Mouse (Mus musculus): Measurements from ENCODE around the gene Tm9sf4. TPM values are rescaled to one million over a fixed set of nuclear protein-coding genes. Genes with fewer than 3 reads are reported as not detected.

The Tm9sf4 gene
- total RNA-seq, 2 experiments from 2014 or later = 96.8 to 101 TPM

DNA sequence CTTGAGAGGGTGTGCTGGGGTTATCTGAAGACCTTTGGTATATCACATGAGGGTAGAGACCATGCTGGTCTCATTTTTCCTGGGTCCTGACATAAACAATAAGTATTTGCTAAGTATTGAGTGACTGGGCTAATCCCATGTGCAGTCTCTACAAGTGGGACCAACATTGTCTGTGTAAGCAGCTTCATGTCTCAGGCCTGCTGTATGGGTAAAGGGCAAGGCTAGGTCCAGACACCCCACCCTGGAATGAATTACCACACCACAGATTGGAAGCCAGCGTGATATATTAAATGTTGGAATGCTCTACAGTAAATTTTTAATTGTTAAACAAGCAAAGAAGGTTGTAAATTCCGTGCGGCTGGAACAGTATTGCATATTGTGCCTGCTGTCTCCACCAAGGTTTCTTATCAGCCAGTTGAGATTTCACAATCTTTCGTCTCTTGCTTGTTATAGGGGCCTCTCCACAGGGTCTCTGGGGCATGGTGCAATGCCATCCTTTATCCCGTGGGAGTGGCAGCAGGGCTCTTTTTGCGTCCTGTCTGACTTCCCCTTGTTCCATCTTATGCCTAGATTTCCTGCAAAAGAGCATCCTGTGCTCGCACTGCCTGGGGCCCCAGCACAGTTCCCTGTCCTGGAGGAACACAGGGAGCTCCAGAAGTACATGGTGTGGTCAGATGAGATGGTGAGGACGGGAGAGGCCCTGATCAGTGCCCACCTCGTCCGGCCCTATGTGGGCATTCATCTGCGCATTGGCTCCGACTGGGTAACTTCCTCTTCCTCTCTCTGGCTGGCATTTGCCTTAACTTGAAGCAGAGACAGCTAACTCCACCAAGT, 98.1 kb downstream of the Tm9sf4 start:
- Histone ChIP-seq H3K4me3 (no peak overlapping the region), H3K27ac (no peak overlapping the region)
- no peak for TF ChIP-seq CTCF (conservative IDR thresholded peaks at IDR 0.05)
- no peak for DNase-seq (ENCODE audit: low spot score in 2 of 2)

Other genes with a start within 250 kb of the Tm9sf4 start
- not detected for gene Mylk2, start 250.0 kb upstream of the Tm9sf4 start, total RNA-seq (2021)
- under 1 TPM; 0.37 to 0.84 TPM for gene Foxs1, start 228.1 kb upstream of the Tm9sf4 start, total RNA-seq (2021)
- gene Dusp15, start 209.6 kb upstream of the Tm9sf4 start, total RNA-seq (2021) = 10 to 100 TPM in 1 of 2 experiments, 1 to 10 TPM in 1; 9.3 to 11.9 TPM
- gene Ttll9, start 198.8 kb upstream of the Tm9sf4 start, total RNA-seq (2021) = 1 to 10 TPM in 1 of 2 experiments, under 1 TPM in 1; 0.79 to 1.5 TPM
- gene Pdrg1, start 145.9 kb upstream of the Tm9sf4 start, total RNA-seq (2021) = 10 to 100 TPM; 37.0 to 41.7 TPM
- 1 to 10 TPM; 2.0 TPM for gene Xkr7, start 129.5 kb upstream of the Tm9sf4 start, total RNA-seq (2021)
- 1 to 10 TPM; 4.9 to 6.6 TPM for gene Ccm2l, start 95.3 kb upstream of the Tm9sf4 start, total RNA-seq (2021)
- 1 to 10 TPM; 1.9 to 2.2 TPM for gene Hck, start 52.8 kb upstream of the Tm9sf4 start, total RNA-seq (2021)
- gene Tspyl3, start 64.1 kb downstream of the Tm9sf4 start, total RNA-seq (2021) = 10 to 100 TPM; 20.6 to 22.5 TPM
- 1 to 10 TPM; 5.5 to 5.8 TPM for gene Plagl2, start 80.1 kb downstream of the Tm9sf4 start, total RNA-seq (2021)
- 10 to 100 TPM; 16.6 to 19.4 TPM for gene Pofut1, start 80.2 kb downstream of the Tm9sf4 start, total RNA-seq (2021)
- 10 to 100 TPM; 50.6 to 55.7 TPM for gene Kif3b, start 130.1 kb downstream of the Tm9sf4 start, total RNA-seq (2021)
- gene Asxl1, start 184.5 kb downstream of the Tm9sf4 start, total RNA-seq (2021) = 10 to 100 TPM; 34.6 to 34.9 TPM

Measured in layer of hippocampus, adult 2 months (tissue).